Mouse (Mus musculus) spleen, postnatal 4 days (tissue): ENCODE results near the gene Slc16a14.

ENCODE experiments used
- DNase-seq, 2 experiments: peaks; one replicate each; pipeline ENCODE4 v3.0.0; 2022; ENCODE audit warnings: low spot score in 2 of 2

Slc16a14 gene

GRCm38 (mm10) chr1:84910177-84910804, 24.6 kb downstream of the Slc16a14 start:
- DNase-seq = no peak

DNA sequence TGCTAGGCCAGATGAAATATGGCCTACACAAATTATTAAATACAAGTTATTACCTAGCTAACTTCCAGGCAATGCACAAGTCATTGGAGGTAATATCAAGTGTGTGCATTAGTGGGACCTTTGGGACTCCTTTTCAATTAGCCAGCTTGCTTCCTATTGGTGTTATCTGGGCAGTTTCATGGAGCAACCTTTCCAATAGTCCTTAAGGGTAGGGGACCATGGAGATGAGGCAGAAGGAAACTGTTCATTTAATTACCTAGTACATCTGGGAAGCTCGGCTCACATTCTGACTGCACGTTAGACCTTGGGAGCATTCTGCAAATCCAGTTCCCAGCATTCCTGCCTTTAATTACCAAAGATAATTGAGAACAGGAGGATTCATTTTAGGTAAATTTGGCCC, 30.5 kb downstream of the Slc16a14 start:
- no peak for DNase-seq

DNA sequence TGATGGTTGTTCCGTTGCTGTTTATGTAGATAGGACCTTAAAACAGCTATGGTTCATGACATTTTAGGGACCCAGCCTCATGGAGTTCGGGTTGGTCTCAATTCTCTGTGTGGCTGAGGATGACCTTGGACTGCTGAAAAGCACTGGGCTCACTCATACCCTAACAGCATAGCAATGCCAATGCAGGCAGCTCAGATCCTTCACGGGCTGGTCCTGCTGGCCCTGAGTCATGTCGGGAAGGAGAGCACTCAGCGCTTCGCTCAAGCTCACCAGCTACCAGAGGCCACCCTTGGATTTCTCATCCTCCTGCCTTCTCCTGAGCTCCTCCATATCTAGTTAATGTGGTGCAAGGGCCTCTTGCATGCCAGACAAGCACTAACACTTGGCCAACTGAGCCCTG, 35.8 kb downstream of the Slc16a14 start:
- DNase-seq = no peak

GRCm38 (mm10) chr1:84897364-84897763, 37.6 kb downstream of the Slc16a14 start:
- DNase-seq = no peak

GRCm38 (mm10) chr1:84891746-84892145, 43.2 kb downstream of the Slc16a14 start:
- DNase-seq = no peak

DNA sequence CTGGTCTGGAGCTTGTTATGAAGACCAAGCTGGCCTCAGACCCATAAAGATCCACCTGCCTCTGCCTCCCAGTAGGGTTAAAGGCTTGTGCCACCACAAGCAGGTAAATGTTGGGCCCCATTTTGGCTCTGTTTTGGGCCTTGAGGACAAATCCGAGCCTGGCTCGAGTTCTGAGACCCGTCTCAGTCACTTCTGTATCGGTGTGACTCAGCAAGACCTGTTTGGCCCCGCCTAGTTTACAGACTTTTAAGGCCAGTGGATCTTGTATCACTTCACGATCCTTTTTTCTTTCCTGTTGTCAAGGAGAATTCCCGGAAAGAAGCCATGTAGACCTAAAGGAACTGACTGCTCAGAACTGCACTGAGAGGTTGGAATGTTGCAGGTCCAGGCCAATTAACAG, 44.4 kb downstream of the Slc16a14 start:
- no peak for DNase-seq

DNA sequence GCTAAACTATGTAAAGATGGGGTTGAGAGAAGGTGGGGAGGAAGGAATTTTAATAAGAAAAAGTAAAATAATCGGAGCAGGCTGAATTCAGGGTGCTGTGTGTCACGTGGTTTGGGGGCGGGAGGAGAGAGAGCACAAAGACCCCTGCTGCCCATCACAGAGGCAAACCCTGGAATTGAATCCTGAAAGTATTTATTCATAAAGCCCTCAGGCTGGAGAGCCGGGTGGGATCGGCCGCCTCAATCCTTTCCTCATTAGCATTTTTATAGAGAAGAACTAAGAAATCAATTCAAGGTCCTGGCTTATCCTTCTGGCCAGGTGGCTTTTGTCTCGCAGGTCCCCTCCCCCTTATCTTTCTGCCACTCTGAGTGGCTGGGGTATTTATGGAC, 44.9 kb downstream of the Slc16a14 start:
- DNase-seq = no peak

GRCm38 (mm10) chr1:84889330-84890004, 45.5 kb downstream of the Slc16a14 start:
- DNase-seq = no peak

DNA sequence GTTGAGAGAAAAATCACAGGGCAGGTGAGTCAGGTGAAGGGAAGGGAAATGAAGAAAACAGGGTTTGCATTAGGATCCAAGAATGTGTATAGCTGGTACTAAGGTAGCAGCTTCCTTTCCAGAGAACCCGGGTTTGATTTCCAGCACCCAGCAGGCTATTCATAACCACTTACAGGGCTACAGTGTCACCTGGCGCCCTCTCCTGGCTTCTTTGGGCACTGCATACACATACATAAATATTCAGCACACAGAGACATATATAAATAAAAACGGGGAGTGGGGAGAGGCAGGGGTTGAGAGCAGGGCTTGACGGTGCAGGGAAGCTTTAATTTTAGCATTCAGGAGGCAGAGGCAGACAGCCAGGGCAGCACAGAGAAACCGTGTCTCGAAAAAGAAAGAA, 49.0 kb downstream of the Slc16a14 start:
- no peak for DNase-seq

DNA sequence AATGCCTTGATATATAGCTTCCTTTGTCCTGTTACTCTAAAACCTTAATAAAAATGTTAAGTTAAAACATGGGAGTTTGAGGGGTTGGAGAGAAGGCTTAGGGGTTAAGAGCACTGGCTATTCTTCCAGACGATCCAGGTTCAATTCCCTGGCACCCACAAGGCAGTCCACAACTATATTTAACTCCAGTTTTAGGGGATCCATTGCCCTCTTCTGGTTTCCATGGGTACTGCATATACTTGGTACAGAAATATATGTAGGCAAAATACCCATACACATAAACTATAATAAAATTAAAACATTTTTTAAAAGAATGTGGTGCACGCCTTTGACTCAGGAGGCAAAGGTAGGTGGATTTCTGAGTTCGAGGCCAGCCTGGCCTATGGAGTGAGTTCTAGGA, 49.8 kb downstream of the Slc16a14 start:
- DNase-seq = no peak

GRCm38 (mm10) chr1:84883889-84884288, 51.0 kb downstream of the Slc16a14 start:
- no peak for DNase-seq

GRCm38 (mm10) chr1:84882937-84883336, 52.0 kb downstream of the Slc16a14 start:
- no peak for DNase-seq

DNA sequence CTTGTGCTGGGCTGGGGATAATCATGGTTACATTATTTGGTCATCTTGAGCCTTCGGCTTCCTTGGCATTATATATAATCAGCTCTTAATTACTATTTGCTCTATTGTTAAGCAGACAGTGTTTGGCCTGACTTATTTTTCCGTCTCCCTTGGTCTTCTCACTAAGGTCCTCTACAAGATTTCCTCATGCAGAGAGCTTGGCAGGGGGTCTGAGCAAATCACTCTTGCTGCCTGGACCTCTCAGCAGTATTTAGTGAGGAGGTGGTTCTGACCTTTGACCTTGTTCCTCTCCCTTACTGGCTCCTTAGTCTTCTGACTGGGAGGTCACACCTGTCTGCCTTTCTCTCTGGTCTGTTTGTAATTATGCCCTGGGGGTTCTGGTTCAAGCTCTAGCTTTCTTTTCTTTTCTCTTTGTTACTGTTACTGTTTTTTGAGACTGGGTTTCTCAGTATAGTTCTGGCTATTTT, 52.8 kb downstream of the Slc16a14 start:
- no peak for DNase-seq

- DNase-seq = no peak
These were observed 53.5 kb downstream of the Slc16a14 start for GRCm38 (mm10) chr1:84881248-84882065.

- DNase-seq = no peak
These were observed 55.3 kb downstream of the Slc16a14 start for GRCm38 (mm10) chr1:84879571-84880120.

DNA sequence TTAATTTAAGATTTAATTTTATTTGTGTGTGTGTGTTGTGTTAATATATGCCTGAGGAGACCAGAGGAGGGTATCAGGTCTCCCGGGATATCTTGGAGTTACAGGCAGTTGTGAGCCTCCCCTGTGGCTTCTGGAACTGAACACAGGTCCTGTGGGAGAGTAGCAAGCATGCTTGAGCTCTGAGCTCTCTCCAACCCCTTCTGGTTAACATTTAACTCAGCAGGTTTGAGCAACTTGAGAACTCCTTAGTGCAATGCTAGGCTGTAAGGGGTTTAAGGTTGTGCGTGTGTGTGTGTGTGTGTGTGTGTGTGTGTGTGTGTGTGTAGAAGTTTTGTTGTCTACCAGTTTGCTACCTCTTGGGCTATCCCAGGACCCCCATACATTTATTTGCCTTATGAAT, 57.3 kb downstream of the Slc16a14 start:
- DNase-seq = no peak

DNA sequence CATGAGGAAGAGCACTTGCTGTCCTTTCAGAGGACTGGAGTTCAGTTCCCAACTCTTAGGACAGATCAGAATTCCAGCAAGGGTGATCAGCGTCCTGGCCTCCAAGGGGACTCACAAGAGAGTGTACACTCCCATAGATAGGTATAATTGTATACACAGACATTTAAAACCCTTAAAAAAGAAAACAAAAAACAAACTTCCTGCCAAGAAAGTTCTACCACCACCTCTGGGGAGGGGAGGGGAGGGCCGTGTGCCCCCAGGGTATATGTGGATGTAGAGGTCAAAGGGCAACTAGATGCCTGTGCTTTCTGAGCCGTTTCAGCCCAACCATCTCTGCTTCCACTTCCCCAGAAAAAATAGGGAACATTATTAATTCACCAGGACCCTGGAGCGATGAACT, 62.0 kb downstream of the Slc16a14 start:
- DNase-seq = no peak

- DNase-seq = no peak
These were observed 62.8 kb downstream of the Slc16a14 start for GRCm38 (mm10) chr1:84872105-84872504.

DNA sequence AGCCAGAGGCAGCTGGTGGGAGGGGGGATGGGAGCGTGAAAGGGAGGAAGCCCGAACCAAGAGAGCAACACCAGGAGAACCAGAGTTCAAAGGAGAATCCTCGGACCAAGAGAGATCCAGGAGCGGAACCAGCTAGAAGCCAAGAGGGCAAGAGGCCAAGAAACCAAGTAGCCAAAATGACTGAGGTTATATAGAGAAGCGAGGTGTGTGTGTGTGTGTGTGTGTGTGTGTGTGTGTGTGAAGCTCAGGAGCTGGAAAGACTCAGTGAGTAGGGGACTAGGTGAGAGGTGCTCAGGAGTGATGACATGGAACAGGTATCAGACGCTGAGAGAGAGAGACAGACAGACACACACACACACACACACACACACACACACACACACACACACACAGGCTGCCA, 63.8 kb downstream of the Slc16a14 start:
- no peak for DNase-seq

DNA sequence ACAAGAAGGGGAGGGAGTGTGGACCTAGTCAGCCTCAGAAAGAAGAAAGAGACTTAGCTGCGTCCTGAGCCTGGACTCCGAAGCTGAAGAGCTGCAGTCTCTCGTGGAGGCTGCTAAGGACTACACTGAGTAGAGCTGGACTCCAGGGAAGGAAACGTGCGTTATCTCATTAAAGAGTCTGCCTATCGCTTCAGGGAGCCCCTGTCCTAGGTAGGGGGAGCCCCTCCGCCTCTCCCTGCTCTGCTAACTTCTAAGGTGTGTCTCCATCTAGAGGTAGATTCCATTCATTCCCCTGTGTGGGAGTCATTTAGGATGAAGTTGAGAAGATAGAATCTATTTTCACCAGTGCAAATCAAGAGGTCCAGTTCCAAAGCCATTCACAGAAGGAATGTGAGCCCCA, 65.4 kb downstream of the Slc16a14 start:
- no peak for DNase-seq

DNA sequence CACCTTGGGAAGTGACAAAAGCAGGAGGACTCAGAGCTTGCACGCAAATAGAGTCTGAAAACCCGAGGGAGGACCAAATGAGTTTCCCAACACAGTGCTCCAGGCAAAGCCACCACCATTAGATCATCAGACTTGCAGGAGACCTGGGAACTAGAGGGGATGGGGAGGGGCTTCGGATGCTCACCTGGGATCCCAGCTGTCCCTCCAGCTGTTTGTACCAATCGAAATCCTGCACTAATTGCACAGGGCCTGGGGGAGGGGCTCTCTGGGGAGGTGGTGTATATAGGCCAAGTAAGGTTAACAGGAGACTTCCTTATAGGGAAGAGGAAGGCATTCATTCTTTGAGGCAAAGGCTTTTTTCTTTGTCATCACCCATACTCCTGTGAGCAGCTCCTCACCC, 66.1 kb downstream of the Slc16a14 start:
- no peak for DNase-seq

DNA sequence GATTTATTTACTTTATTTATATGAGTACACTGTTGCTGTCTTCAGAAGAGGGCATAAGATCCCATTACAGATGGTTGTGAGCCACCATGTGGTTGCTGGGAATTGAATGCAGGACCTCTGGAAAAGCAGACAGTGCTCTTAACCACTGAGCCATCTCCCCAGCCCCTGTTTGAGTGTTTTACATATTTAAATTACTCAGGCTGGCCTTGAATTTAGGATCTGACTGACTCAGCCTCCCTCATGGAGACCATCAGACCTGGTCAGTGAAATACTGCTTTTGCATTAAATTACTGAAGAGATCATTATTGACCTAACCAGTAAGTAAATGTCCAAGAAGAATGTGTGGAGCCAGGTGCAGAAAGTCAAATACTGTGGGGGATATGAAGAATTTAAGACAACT, 66.6 kb downstream of the Slc16a14 start:
- DNase-seq = no peak
